Mouse (Mus musculus) right cerebral cortex, postnatal 4 days (tissue): ENCODE data around the gene Gls.

ENCODE experiments used
- DNase-seq: peaks from one replicate; pipeline ENCODE4 v3.0.0-alpha.2; 2022

Gene Gls

GRCm38 (mm10) chr1:52242270-52242669 is 9.2 kb upstream of the Gls start:
- no peak for DNase-seq

GRCm38 (mm10) chr1:52232766-52233140 is 279 bp downstream of the Gls start:
- DNase-seq = no peak

GRCm38 (mm10) chr1:52231939-52232765 is 880 bp downstream of the Gls start:
- peak; percentile 70 for DNase-seq

GRCm38 (mm10) chr1:52230404-52230803 is 2.6 kb downstream of the Gls start:
- no peak for DNase-seq

- no peak for DNase-seq
These were observed 4.9 kb downstream of the Gls start for GRCm38 (mm10) chr1:52228178-52228577.

GRCm38 (mm10) chr1:52226416-52226815 is 6.6 kb downstream of the Gls start:
- DNase-seq = no peak

- no peak for DNase-seq
These were observed 16.3 kb downstream of the Gls start for GRCm38 (mm10) chr1:52216766-52217165.

GRCm38 (mm10) chr1:52182992-52183391 is 50.0 kb downstream of the Gls start:
- DNase-seq = no peak

- DNase-seq = no peak
These were observed 51.0 kb downstream of the Gls start for GRCm38 (mm10) chr1:52181994-52182393.

- DNase-seq = no peak
These were observed 53.0 kb downstream of the Gls start for GRCm38 (mm10) chr1:52179939-52180568.

- DNase-seq = no peak
These were observed 56.0 kb downstream of the Gls start for GRCm38 (mm10) chr1:52176999-52177398.

- DNase-seq = no peak
These were observed 57.0 kb downstream of the Gls start for GRCm38 (mm10) chr1:52175983-52176382.

- DNase-seq = no peak
These were observed 57.7 kb downstream of the Gls start for GRCm38 (mm10) chr1:52175321-52175720.

- no peak for DNase-seq
These were observed 61.8 kb downstream of the Gls start for GRCm38 (mm10) chr1:52171271-52171670.

- DNase-seq = no peak
These were observed 62.3 kb downstream of the Gls start for GRCm38 (mm10) chr1:52170747-52171146.

- no peak for DNase-seq
These were observed 63.0 kb downstream of the Gls start for GRCm38 (mm10) chr1:52170057-52170456.

GRCm38 (mm10) chr1:52166652-52167220 is 66.3 kb downstream of the Gls start:
- no peak for DNase-seq

- no peak for DNase-seq
These were observed 69.2 kb downstream of the Gls start for GRCm38 (mm10) chr1:52163707-52164457.

GRCm38 (mm10) chr1:52161151-52161550 is 71.9 kb downstream of the Gls start:
- no peak for DNase-seq

- no peak for DNase-seq
These were observed 74.3 kb downstream of the Gls start for GRCm38 (mm10) chr1:52158490-52159381.

GRCm38 (mm10) chr1:52158040-52158439 is 75.0 kb downstream of the Gls start:
- no peak for DNase-seq

GRCm38 (mm10) chr1:52156351-52156750 is 76.7 kb downstream of the Gls start:
- DNase-seq = no peak
